Mouse (Mus musculus) CD8-positive naive resting alpha-beta T cell, adult 2 months (primary cell): ENCODE measurements at regions not wholly inside any gene's neighbourhood (a gene's known extent, or its start where the extent isn't known, plus 50 kb on each side); places are given as distances from the start of the nearest gene placed in this dataset.

ENCODE experiments used
- DNase-seq, 2 experiments: peaks; one replicate each; pipeline ENCODE4 v3.0.0; 2022; ENCODE audit warnings: low read depth in 2 of 2, low spot score in 2 of 2

GRCm38 (mm10) chr1:193800998-193801397 lies 430.9 kb upstream of the Camk1g start:
- no peak for DNase-seq

- DNase-seq = no peak
Observed at GRCm38 (mm10) chr1:193790579-193790978, 420.5 kb upstream of the Camk1g start.

DNA sequence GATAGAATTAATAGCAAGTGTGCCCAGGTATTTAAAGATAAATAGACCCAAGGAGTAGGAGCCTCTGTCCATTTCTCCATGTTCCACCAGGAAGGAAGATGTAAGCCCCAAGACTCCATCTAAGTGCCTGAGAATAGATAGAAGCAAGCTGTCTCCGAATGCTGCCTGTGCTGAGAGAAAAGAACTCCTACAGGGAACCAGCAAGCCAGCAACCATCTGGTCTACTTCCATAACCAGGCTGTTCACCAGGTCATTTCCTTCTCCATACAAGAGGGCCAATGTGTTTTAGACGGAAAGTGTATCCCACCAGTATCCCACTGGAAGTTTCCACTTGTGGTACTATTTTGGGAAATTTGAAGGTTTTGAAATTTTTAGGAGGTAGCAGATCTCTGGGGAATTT lies 418.4 kb upstream of the Camk1g start:
- no peak for DNase-seq

GRCm38 (mm10) chr1:193787417-193787816 lies 417.3 kb upstream of the Camk1g start:
- no peak for DNase-seq

GRCm38 (mm10) chr1:193784966-193785365 lies 414.9 kb upstream of the Camk1g start:
- DNase-seq = no peak

GRCm38 (mm10) chr1:193784526-193784925 lies 414.4 kb upstream of the Camk1g start:
- DNase-seq = no peak

DNA sequence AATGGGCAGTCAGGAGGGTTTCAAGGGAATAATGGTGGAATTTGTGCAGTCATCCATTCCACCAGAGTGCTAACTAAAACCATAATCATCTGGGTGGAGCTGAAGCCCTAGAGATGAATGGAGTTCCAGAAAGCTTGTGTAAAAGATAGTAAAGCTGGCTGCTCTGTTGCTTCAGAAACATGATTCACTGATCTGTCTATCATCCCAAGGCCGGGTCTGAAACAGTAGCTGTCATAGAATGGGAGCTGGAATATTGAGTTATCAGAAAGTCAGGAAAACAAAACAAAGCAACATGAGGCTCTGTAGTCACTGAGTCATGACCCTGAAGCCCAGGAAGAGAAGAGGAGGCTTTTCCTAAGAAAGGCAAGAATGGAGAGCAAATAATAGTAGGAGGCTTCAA lies 408.1 kb upstream of the Camk1g start:
- no peak for DNase-seq

GRCm38 (mm10) chr1:193769546-193769945 lies 399.4 kb upstream of the Camk1g start:
- DNase-seq = no peak

- DNase-seq = no peak
Observed at GRCm38 (mm10) chr1:193764103-193764502, 394.0 kb upstream of the Camk1g start.

DNA sequence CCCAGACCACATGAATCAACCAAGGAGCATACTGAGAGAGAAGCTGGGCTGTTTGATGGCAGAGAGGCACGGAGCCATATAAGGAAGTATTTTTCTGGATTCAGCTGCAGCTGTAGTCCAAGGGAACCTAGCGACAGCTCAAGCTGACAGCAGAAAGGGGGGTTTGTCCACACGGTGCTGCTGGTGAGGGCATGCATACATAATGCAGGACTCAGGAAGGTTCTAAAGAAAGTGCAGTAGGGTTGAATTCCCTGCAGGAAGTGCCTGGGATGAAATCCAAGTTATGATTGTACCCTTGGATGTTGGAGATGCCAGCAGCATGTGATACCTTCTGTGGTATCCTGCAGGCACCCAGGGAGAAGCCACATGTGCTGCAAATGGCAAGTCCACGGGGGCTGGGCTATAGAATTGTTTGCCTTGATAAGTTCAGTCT lies 381.7 kb upstream of the Camk1g start:
- DNase-seq = no peak

- no peak for DNase-seq
Observed at GRCm38 (mm10) chr1:193750929-193751328, 380.8 kb upstream of the Camk1g start.

- no peak for DNase-seq
Observed at GRCm38 (mm10) chr1:193747426-193747960, 377.4 kb upstream of the Camk1g start.

- no peak for DNase-seq
Observed at GRCm38 (mm10) chr1:193742688-193743087, 372.6 kb upstream of the Camk1g start.

DNA sequence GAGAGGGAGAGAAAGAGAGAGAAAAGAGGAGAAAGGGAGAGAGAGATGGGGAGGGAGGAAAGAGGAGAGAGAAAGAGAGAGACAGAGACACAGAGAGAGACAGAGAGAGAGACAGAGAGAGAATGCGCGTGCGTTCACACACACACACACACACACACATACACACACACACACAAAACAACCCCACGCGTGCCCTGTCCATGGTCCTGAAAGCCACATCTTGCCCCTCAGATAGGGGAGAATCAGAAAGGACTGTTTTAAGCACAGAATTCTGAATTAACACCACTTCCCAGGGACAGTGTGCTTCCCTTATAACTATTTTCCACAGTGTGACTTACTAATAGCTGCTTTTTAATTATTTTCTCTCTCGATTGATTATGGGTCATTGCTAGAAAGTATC lies 368.7 kb upstream of the Camk1g start:
- no peak for DNase-seq

GRCm38 (mm10) chr1:193735949-193736518 lies 365.9 kb upstream of the Camk1g start:
- DNase-seq = no peak

DNA sequence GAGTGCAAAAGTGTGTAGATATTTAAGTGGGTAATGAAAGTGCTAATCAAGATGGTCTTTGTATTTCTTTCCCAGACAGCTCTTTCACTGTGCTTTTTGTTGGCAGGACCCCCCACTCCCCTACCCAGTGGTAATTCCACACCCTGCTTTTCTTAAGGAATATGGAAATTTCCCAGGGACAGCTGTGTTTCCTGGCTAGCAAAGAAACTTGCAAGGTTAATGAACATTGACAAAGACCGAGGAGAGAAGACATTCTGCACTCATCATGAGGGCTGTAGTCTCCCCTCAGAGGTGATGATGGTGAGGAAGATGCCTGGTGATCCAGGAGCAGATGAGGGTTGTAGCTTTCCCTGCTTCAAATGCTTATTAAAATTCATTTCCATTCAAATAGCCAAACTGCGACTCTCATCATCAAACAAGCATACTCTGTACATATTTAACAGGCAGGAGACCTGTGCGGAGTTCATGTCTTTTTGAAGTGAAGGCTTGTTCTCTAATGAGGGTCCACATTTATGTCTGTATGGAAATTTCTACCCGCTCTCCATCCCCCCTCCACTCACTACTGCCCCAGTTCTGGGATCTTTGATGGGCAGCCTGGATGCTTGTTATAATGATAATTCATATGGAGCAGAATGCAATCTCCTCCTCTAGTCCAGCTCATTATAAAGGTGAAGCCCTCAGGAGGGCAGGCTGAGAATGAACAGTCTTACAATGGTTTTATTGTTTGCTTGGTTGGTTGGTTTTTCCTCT lies 364.1 kb upstream of the Camk1g start:
- DNase-seq = no peak

GRCm38 (mm10) chr1:193733402-193733801 lies 363.3 kb upstream of the Camk1g start:
- no peak for DNase-seq

- DNase-seq = no peak
Observed at GRCm38 (mm10) chr1:193732113-193732512, 362.0 kb upstream of the Camk1g start.

DNA sequence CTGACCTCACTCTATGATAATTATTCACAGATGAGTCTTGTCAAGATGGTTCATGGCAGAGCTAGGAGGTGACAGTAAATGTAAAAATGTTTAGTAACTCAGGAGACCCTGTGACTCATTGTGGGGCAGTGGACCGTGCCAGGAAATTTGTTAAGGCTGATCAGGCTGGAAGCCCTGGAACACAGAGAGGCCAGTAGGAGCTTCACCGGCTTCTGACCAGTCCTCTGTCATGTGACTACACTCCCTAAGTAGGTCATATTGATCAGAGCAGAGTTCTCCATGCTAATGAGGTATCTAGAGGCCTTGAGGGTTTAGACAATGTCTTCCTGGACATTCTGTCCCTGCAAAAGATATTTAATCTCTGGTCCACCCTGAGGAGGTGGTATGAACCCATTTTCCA lies 351.8 kb upstream of the Camk1g start:
- DNase-seq = no peak

DNA sequence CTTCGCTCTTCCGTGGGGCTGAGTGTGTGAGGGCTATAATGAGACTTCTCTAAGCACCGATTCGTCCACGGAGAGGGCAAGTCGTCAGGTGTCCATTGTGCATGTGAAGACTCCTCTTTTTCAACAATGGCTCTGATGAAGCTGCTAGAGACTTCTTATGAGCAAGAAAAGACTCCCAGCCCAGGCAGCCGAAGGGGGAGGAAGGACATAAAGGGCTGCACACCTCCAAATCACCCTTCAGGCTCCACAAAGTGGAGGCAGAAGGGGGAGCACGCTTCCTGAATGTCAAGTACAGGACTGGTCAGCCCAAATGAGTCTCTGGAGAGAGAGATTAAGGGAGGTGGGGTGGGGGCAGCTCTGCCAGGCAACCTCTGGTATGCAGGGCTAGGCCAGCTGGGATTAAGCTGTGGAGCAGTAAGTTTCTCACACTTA lies 350.3 kb upstream of the Camk1g start:
- no peak for DNase-seq

DNA sequence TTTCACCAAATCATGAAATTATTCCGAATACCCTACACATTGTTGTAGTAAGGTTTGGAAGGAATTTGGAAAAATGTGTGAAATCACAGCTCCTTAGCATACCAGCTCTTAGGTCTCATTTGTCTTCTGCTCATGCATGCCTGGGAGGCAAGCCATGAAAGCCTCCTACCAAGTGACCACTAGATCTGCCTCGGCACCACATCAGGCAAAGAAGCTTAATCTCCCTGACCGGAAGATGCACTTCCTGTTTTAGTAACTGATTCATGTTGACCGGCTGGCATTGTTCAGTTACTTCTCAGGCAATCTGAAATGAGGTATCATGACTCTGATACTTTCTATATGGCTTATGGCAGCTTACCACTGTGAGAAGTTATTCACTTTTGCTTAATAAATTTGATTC lies 345.2 kb upstream of the Camk1g start:
- DNase-seq = no peak

DNA sequence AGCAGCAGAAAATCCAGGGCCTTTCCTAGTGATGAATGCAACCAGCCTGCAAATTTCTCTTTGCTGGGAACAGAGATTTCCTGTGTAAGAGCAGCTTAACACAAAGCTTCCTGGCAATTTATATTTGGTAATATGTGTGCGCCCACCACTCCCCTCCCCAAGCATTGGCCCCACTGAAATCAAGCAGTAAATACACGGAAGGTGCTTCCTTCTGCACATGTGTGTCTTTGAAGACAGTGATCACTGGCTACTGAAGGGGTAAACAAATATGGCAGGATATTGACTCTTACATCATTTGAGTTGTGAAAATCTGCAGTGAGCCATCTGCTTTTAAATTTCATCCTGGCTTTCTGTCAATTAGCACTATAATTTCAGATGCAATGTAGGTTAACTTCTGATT lies 344.5 kb upstream of the Camk1g start:
- DNase-seq = no peak

- DNase-seq = no peak
Observed at GRCm38 (mm10) chr1:193705205-193705604, 335.1 kb upstream of the Camk1g start.
